Mouse (Mus musculus) olfactory bulb, adult 2 months (tissue): ENCODE data around the gene Orai3.

Experiments used
- CTCF ChIP-seq: fragments of 200-500 bp; IDR thresholded peaks from 2 replicates; pipeline ENCODE4 v1.5.1; 2012; ENCODE audit warnings: low read depth, mild to moderate bottlenecking, low read length, moderate library complexity; ENCODE audit not compliant: insufficient read depth
- POLR2A ChIP-seq: fragments of 200-500 bp; IDR thresholded peaks from 2 replicates; pipeline ENCODE4 v1.6.1; 2012; ENCODE audit warnings: mild to moderate bottlenecking, low read depth, low read length, moderate library complexity; ENCODE audit not compliant: insufficient read depth

- TF ChIP-seq CTCF (no peak), POLR2A (no peak)
Measured at GRCm38 (mm10) chr7:127820836-127821509, 51.4 kb downstream of the Orai3 start.
